Mouse (Mus musculus) CH12.LX (cell line): Measurements from ENCODE around the gene Rps18.

Experiments used
- BHLHE40 ChIP-seq: IDR thresholded peaks from 2 replicates; pipeline ENCODE4 v1.6.1; 2011; ENCODE audit warnings: mild to moderate bottlenecking, low read depth, low read length, improper control_type of control experiment
- CTCF ChIP-seq, 2 experiments: IDR thresholded peaks in 1 of 2; conservative IDR thresholded peaks in 1 of 2; 2 replicates each; pipeline ENCODE4 v1.5.1; 2011 to 2012; ENCODE audit warnings: low read depth in 2 of 2, low read length in 2 of 2, improper control_type of control experiment in 1 of 2, inconsistent platforms in 1 of 2, mild to moderate bottlenecking in 1 of 2, moderate library complexity in 1 of 2
- ELF1 ChIP-seq: IDR thresholded peaks from 2 replicates; pipeline ENCODE4 v1.6.1; 2014; ENCODE audit warnings: low read depth, mild to moderate bottlenecking, inconsistent platforms, low read length, improper control_type of control experiment
- EP300 ChIP-seq: IDR thresholded peaks from 2 replicates; pipeline ENCODE4 v1.6.1; 2011; ENCODE audit warnings: low read length, improper control_type of control experiment
- HCFC1 ChIP-seq: IDR thresholded peaks from 2 replicates; pipeline ENCODE4 v1.6.1; 2012; ENCODE audit warnings: low read depth, mild to moderate bottlenecking, inconsistent platforms, low read length, improper control_type of control experiment
- JUND ChIP-seq: conservative IDR thresholded peaks from 2 replicates; pipeline ENCODE4 v1.6.1; 2011; ENCODE audit warnings: low read depth, low read length, improper control_type of control experiment
- MAFK ChIP-seq: IDR thresholded peaks from 2 replicates; pipeline ENCODE4 v1.6.1; 2011; ENCODE audit warnings: low read length, improper control_type of control experiment; ENCODE audit not compliant: insufficient replicate concordance
- MAX ChIP-seq: IDR thresholded peaks from 2 replicates; pipeline ENCODE4 v1.6.1; 2011; ENCODE audit warnings: low read length, improper control_type of control experiment
- NELFE ChIP-seq: IDR thresholded peaks from 2 replicates; pipeline ENCODE4 v1.6.1; 2011; ENCODE audit warnings: low read depth, low read length, improper control_type of control experiment
- NRF1 ChIP-seq: IDR thresholded peaks from 2 replicates; pipeline ENCODE4 v1.6.1; 2014; ENCODE audit warnings: low read depth, mild to moderate bottlenecking, inconsistent platforms, low read length, improper control_type of control experiment, moderate library complexity
- POLR2A ChIP-seq: IDR thresholded peaks from 2 replicates; pipeline ENCODE4 v1.6.1; 2011; ENCODE audit warnings: low read depth, mild to moderate bottlenecking, improper control_type of control experiment, low read length
- POLR2AphosphoS2 ChIP-seq: IDR thresholded peaks from 2 replicates; pipeline ENCODE4 v1.6.1; 2011; ENCODE audit warnings: low read depth, low read length, improper control_type of control experiment
- UBTF ChIP-seq: IDR thresholded peaks from 2 replicates; pipeline ENCODE4 v1.6.1; 2012; ENCODE audit warnings: low read depth, mild to moderate bottlenecking, inconsistent platforms, low read length, improper control_type of control experiment, moderate library complexity
- ZMIZ1 ChIP-seq: IDR thresholded peaks from 2 replicates; pipeline ENCODE4 v1.6.1; 2012; ENCODE audit warnings: low read depth, mild to moderate bottlenecking, inconsistent platforms, low read length, improper control_type of control experiment

DNA sequence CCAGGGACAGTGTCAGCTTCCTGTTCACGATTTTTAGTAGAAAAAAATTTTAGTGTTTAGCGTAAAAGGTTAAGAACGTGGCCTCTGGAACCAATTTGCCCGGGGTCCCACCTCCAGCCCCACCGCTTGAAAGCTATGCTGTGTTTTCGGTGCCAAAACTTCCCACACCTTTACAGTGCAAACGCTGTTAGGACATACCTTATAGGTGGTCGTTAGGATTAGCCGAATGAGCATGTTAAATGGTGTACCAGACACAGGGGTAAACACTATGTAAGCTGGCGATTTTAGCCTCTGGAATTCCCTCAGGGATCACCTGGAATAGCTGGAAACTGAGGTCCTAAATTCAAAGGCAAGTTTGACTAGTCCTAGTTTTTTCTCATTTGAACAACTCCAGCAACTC lies 535 bp upstream of the Rps18 start:
- TF ChIP-seq EP300 (no peak), ELF1 (no peak), CTCF (conservative IDR thresholded peaks at IDR 0.05 in 1 of 2, IDR thresholded peaks at IDR 0.05 in 1 of 2; ENCODE audit: low read depth in 2 of 2, low read length in 2 of 2) (no peak), HCFC1 (no peak), POLR2A (no peak), NELFE (no peak), ZMIZ1 (0 out of 2 replicates have a peak, but pooled peaks have one; percentile 8), UBTF (no peak), POLR2AphosphoS2 (no peak), BHLHE40 (no peak), MAX (no peak), JUND (no peak), NRF1 (no peak; the same call in 1 of the 2 replicates), MAFK (no peak)
